Mouse (Mus musculus) testis, adult 2 months (tissue): ENCODE results near the gene Gm49373.

Experiments
- CTCF ChIP-seq: fragments of 200-500 bp; IDR thresholded peaks from 2 replicates; pipeline ENCODE4 v1.5.1; 2012; ENCODE audit warnings: low read depth, mild to moderate bottlenecking, inconsistent platforms, low read length, moderate library complexity; ENCODE audit not compliant: control insufficient read depth, insufficient read depth, insufficient replicate concordance
- POLR2A ChIP-seq: fragments of 200-500 bp; IDR thresholded peaks from 2 replicates; pipeline ENCODE4 v1.6.1; 2012; ENCODE audit warnings: low read depth, mild to moderate bottlenecking, inconsistent platforms, low read length, moderate library complexity; ENCODE audit not compliant: control insufficient read depth

DNA sequence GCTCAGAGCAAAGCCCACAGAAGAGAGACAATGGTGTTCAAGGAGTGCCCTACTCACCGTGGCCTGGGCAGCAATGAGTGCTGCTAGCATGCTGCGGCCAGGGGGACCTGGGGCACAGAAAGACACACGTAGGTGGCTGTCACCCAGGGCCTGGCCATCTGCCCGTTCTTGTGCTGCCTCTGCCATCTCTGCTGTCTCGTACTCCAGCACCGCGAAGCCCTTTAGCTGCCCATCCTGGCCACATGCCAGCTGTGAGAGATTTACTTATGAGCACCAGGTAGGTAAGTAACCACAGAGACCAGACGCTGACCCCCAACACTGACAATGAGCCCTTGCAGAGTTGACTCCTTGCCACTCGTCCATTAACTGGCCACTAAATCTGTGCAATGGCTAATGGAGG lies 8.2 kb upstream of the Gm49373 start:
- TF ChIP-seq CTCF (no peak), POLR2A (no peak)
